Mouse (Mus musculus): Measurements from ENCODE around the gene Sf3b4. TPM values are rescaled to one million over a fixed set of nuclear protein-coding genes. Genes with fewer than 3 reads are reported as not detected.
"Not testable (repeated sequence)": the region's sequence is repeated elsewhere in the genome, so short reads cannot be mapped to it uniquely, and the experiment has no call there.

Gene Sf3b4
- total RNA-seq, 2 experiments from 2014 or later, result 8.8 to 10.3 TPM

- not testable (repeated sequence) for DNase-seq
Measured at GRCm38 (mm10) chr3:96220131-96220764, 48.1 kb downstream of the Sf3b4 start.

- DNase-seq, result peak; percentile 81
Measured at GRCm38 (mm10) chr3:96220765-96221639, 48.9 kb downstream of the Sf3b4 start, which contains the start of the genes Hist2h2ac and Hist2h2be. Hist2h2ac (minus strand) TSS chr3:96220880. Hist2h2be (plus strand) TSS chr3:96221119.

- DNase-seq, result no peak
Measured at GRCm38 (mm10) chr3:96221640-96222038, 49.5 kb downstream of the Sf3b4 start.

DNA sequence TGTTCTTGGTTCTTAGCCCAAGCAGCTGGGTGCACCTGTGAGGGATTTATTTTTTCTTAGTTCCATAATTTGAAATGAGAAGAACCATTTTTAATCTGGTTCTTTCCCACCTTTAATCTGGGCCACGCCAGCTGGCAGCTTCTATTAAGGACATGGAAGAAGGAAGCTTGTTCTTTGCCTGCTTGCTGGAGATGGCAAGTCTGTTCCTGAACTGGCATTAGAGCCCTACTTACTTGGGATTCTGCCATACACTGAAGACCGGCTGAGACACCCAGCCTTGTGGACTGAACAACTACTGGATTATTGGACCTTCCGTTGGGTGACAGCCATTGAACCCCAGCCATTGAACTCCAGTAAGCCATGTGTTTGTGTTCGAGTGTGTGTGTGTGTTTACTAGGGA, 50.6 kb downstream of the Sf3b4 start:
- DNase-seq, result no peak

DNA sequence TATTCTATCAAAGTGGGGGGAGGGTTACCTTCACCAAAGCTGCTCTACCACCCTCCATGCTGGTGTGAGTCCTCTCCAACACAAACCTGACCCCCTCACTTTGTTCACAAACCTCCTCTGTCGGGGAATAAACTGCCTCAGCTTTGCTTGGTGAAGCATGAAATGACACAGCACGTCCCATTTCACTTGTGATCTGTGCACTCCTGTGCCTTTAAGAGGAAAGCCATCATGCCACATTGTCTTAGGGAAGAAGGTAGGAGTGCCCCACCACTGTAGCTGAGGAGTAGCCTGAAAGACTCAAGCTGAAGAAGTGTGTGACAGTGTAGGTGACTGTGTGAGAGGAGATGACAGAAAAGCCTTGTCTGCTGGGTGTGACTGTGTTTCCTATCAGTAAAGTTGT, 53.3 kb downstream of the Sf3b4 start:
- DNase-seq, result no peak

Small RNAs within 50 kb of the gene (microRNA-seq; reads per million reads assigned to microRNA genes)
- 0 reads per million in 2 experiments for gene Gm44492 (ENCODE audit: borderline replicate concordance in 2 of 2)

Other genes starting within 250 kb of the Sf3b4 start
- 10 to 100 TPM; 67.4 to 69.1 TPM for gene Anp32e, start 243.1 kb upstream of the Sf3b4 start, total RNA-seq (2021)
- gene Plekho1, start 176.3 kb upstream of the Sf3b4 start, total RNA-seq (2021), result 10 to 100 TPM; 23.2 to 39.8 TPM
- 10 to 100 TPM; 17.0 to 22.2 TPM for gene Vps45, start 113.9 kb upstream of the Sf3b4 start, total RNA-seq (2021)
- 10 to 100 TPM; 52.5 to 54.4 TPM for gene Otud7b, start 67.8 kb upstream of the Sf3b4 start, total RNA-seq (2021)
- gene Mtmr11, start 10.3 kb upstream of the Sf3b4 start, total RNA-seq (2021), result 1 to 10 TPM; 2.5 to 4.1 TPM
- gene Sv2a, start 8.8 kb downstream of the Sf3b4 start, total RNA-seq (2021), result 1 to 10 TPM in 1 of 2 experiments, under 1 TPM in 1; 0.92 to 1.3 TPM
- gene Bola1, start 47.4 kb downstream of the Sf3b4 start, total RNA-seq (2021), result 10 to 100 TPM; 22.4 to 28.2 TPM
- gene Hist2h2ab, start 47.5 kb downstream of the Sf3b4 start, total RNA-seq (2021), result 1 to 10 TPM; 1.7 TPM
- 10 to 100 TPM; 12.1 to 12.5 TPM for gene Hist2h2ac, start 48.5 kb downstream of the Sf3b4 start, total RNA-seq (2021)
- 1 to 10 TPM; 4.5 to 5.3 TPM for gene Hist2h2be, start 48.8 kb downstream of the Sf3b4 start, total RNA-seq (2021)
- 10 to 100 TPM in 1 of 2 experiments, 1 to 10 TPM in 1; 7.1 to 11.4 TPM for gene Hist2h3c2, start 66.8 kb downstream of the Sf3b4 start, total RNA-seq (2021)
- gene Hist2h2aa2, start 67.9 kb downstream of the Sf3b4 start, total RNA-seq (2021), result 100 to 1,000 TPM; 213 to 222 TPM
- gene Hist2h2aa1, start 73.2 kb downstream of the Sf3b4 start, total RNA-seq (2021), result 1 to 10 TPM; 4.9 to 5.7 TPM
- gene Hist2h3c1, start 74.4 kb downstream of the Sf3b4 start, total RNA-seq (2021), result not detected
- 1 to 10 TPM; 7.5 to 8.7 TPM for gene Hist2h4, start 91.0 kb downstream of the Sf3b4 start, total RNA-seq (2021)
- 10 to 100 TPM; 24.6 to 29.5 TPM for gene Hist2h3b, start 96.3 kb downstream of the Sf3b4 start, total RNA-seq (2021)
- gene Hist2h2bb, start 97.4 kb downstream of the Sf3b4 start, total RNA-seq (2021), result 10 to 100 TPM; 30.8 to 37.0 TPM
- under 1 TPM; 0.33 to 0.40 TPM for gene Fcgr1, start 121.6 kb downstream of the Sf3b4 start, total RNA-seq (2021)